Mouse (Mus musculus) MEL (cell line): Measurements from ENCODE around the gene Syne2. TPM values are rescaled to one million over a fixed set of nuclear protein-coding genes. Genes with fewer than 3 reads are reported as not detected.

Experiments used
- DNase-seq: peaks from one replicate; pipeline ENCODE4 v3.0.0; 2011; ENCODE audit warnings: low read depth, low spot score
- H3K27ac ChIP-seq: 2 replicates; pipeline ENCODE4 v1.5.1; 2012; ENCODE audit warnings: low read depth, mild to moderate bottlenecking, control low read depth, low read length, moderate library complexity; ENCODE audit not compliant: control insufficient read depth
- H3K27me3 ChIP-seq, 2 experiments: fragments of 150-350 bp in 1 of 2; sonication (generic) in 1 of 2; 2 replicates each; pipeline ENCODE4 v1.6.1; 2012; ENCODE audit warnings: low read length in 2 of 2, mild to moderate bottlenecking in 2 of 2, improper control_type of control experiment in 1 of 2, moderate library complexity in 1 of 2; ENCODE audit not compliant: insufficient read depth in 2 of 2, control insufficient read depth in 1 of 2
- H3K36me3 ChIP-seq, 2 experiments: 2 replicates each; pipeline ENCODE4 v1.6.1; 2012 to 2014; ENCODE audit warnings: low read length in 2 of 2, improper control_type of control experiment in 1 of 2, inconsistent platforms in 1 of 2, mild to moderate bottlenecking in 1 of 2; ENCODE audit not compliant: insufficient read depth in 2 of 2, control insufficient read depth in 1 of 2
- H3K4me1 ChIP-seq, 2 experiments: fragments of 150-350 bp in 1 of 2; sonication (generic) in 1 of 2; 2 replicates each; pipeline ENCODE4 v1.6.1; 2012; ENCODE audit warnings: low read length in 2 of 2, improper control_type of control experiment in 1 of 2, mild to moderate bottlenecking in 1 of 2; ENCODE audit not compliant: insufficient read depth in 2 of 2, control insufficient read depth in 1 of 2
- H3K4me3 ChIP-seq, 2 experiments: fragments of 150-350 bp in 1 of 2; sonication (generic) in 1 of 2; 2 replicates each; pipeline ENCODE4 v1.5.1; 2012; ENCODE audit warnings: low read depth in 2 of 2, low read length in 2 of 2, mild to moderate bottlenecking in 2 of 2, moderate library complexity in 2 of 2, control low read depth in 1 of 2, improper control_type of control experiment in 1 of 2; ENCODE audit not compliant: control insufficient read depth in 1 of 2, insufficient read depth in 1 of 2
- H3K79me2 ChIP-seq: 2 replicates; pipeline ENCODE4 v1.6.1; 2012; ENCODE audit warnings: mild to moderate bottlenecking, low read length, moderate library complexity; ENCODE audit not compliant: control insufficient read depth, poor library complexity, insufficient read depth
- H3K9ac ChIP-seq: 2 replicates; pipeline ENCODE4 v1.6.1; 2012; ENCODE audit warnings: low read depth, mild to moderate bottlenecking, control low read depth, low read length, moderate library complexity; ENCODE audit not compliant: control insufficient read depth, poor library complexity, severe bottlenecking
- H3K9me3 ChIP-seq: fragments of 150-350 bp; sonication (generic); replicated peaks from 2 replicates; pipeline ENCODE4 v1.6.1; 2012; ENCODE audit warnings: mild to moderate bottlenecking, low read length, improper control_type of control experiment, moderate library complexity; ENCODE audit not compliant: insufficient read depth
- BHLHE40 ChIP-seq: IDR thresholded peaks from 2 replicates; pipeline ENCODE4 v1.6.1; 2012; ENCODE audit warnings: low read depth, mild to moderate bottlenecking, inconsistent platforms, low read length, improper control_type of control experiment, borderline replicate concordance
- CHD2 ChIP-seq: IDR thresholded peaks from 2 replicates; pipeline ENCODE4 v1.6.1; 2011; ENCODE audit warnings: low read length, improper control_type of control experiment
- CTCF ChIP-seq, 3 experiments: IDR thresholded peaks in 2 of 3; conservative IDR thresholded peaks in 1 of 3; 2 replicates each; pipeline ENCODE4 v1.5.1; 2011 to 2012; ENCODE audit warnings: low read length in 3 of 3, low read depth in 2 of 3, mild to moderate bottlenecking in 2 of 3, improper control_type of control experiment in 1 of 3, inconsistent platforms in 1 of 3, mixed read lengths in 1 of 3, moderate library complexity in 1 of 3; ENCODE audit not compliant: control insufficient read depth in 1 of 3, insufficient read depth in 1 of 3, poor library complexity in 1 of 3, severe bottlenecking in 1 of 3
- ELF1 ChIP-seq: IDR thresholded peaks from 2 replicates; pipeline ENCODE4 v1.6.1; 2014; ENCODE audit warnings: low read depth, mild to moderate bottlenecking, inconsistent platforms, low read length, improper control_type of control experiment, moderate library complexity
- GABPA ChIP-seq: IDR thresholded peaks from 2 replicates; pipeline ENCODE4 v1.6.1; 2012; ENCODE audit warnings: low read depth, mild to moderate bottlenecking, inconsistent platforms, low read length, improper control_type of control experiment, moderate library complexity
- JUND ChIP-seq: IDR thresholded peaks from 2 replicates; pipeline ENCODE4 v1.6.1; 2011; ENCODE audit warnings: low read depth, mild to moderate bottlenecking, improper control_type of control experiment, low read length
- MAX ChIP-seq: IDR thresholded peaks from 2 replicates; pipeline ENCODE4 v1.6.1; 2011; ENCODE audit warnings: low read length, improper control_type of control experiment
- MEF2A ChIP-seq: IDR thresholded peaks from 2 replicates; pipeline ENCODE4 v1.6.1; 2014; ENCODE audit warnings: low read depth, mild to moderate bottlenecking, inconsistent platforms, low read length, improper control_type of control experiment; ENCODE audit not compliant: poor library complexity, insufficient replicate concordance, severe bottlenecking; ENCODE audit errors: extremely low read depth
- MYC ChIP-seq: IDR thresholded peaks from 2 replicates; pipeline ENCODE4 v1.6.1; 2011; ENCODE audit warnings: low read depth, mild to moderate bottlenecking, low read length, improper control_type of control experiment, moderate library complexity
- NELFE ChIP-seq: IDR thresholded peaks from 2 replicates; pipeline ENCODE4 v1.6.1; 2011; ENCODE audit warnings: low read depth, low read length, improper control_type of control experiment
- POLR2A ChIP-seq, 2 experiments: IDR thresholded peaks; 2 replicates each; pipeline ENCODE4 v1.6.1; 2011 to 2012; ENCODE audit warnings: low read length in 2 of 2, mild to moderate bottlenecking in 2 of 2, control low read depth in 1 of 2, improper control_type of control experiment in 1 of 2, low read depth in 1 of 2, moderate library complexity in 1 of 2; ENCODE audit not compliant: control insufficient read depth in 1 of 2, insufficient read depth in 1 of 2, poor library complexity in 1 of 2
- POLR2AphosphoS2 ChIP-seq: IDR thresholded peaks from 2 replicates; pipeline ENCODE4 v1.6.1; 2011; ENCODE audit warnings: low read length, improper control_type of control experiment
- POLR2AphosphoS5 ChIP-seq: IDR thresholded peaks from 2 replicates; pipeline ENCODE4 v1.6.1; 2012; ENCODE audit warnings: low read depth, borderline replicate concordance, mild to moderate bottlenecking, inconsistent platforms, low read length, moderate library complexity, mixed read lengths
- RCOR1 ChIP-seq: IDR thresholded peaks from 2 replicates; pipeline ENCODE4 v1.6.1; 2012; ENCODE audit warnings: low read depth, mild to moderate bottlenecking, inconsistent platforms, low read length, improper control_type of control experiment
- SMC3 ChIP-seq: IDR thresholded peaks from 2 replicates; pipeline ENCODE4 v1.6.1; 2011; ENCODE audit warnings: low read depth, low read length, improper control_type of control experiment
- TAL1 ChIP-seq: IDR thresholded peaks from 2 replicates; pipeline ENCODE4 v1.6.1; 2012; ENCODE audit warnings: mild to moderate bottlenecking, inconsistent platforms, low read length, moderate library complexity, mixed read lengths
- TBP ChIP-seq: IDR thresholded peaks from 2 replicates; pipeline ENCODE4 v1.8.0; 2011; ENCODE audit warnings: low read depth, low read length, improper control_type of control experiment
- UBTF ChIP-seq: IDR thresholded peaks from 2 replicates; pipeline ENCODE4 v1.6.1; 2012; ENCODE audit warnings: low read depth, mild to moderate bottlenecking, inconsistent platforms, low read length, improper control_type of control experiment, moderate library complexity, borderline replicate concordance; ENCODE audit not compliant: insufficient read depth
- USF2 ChIP-seq, 2 experiments: IDR thresholded peaks; 2 replicates each; pipeline ENCODE4 v1.6.1; 2011 to 2012; ENCODE audit warnings: improper control_type of control experiment in 2 of 2, low read length in 2 of 2, borderline replicate concordance in 1 of 2, inconsistent platforms in 1 of 2, low read depth in 1 of 2, mild to moderate bottlenecking in 1 of 2; ENCODE audit not compliant: insufficient read depth in 1 of 2
- ZC3H11A ChIP-seq: IDR thresholded peaks from 2 replicates; pipeline ENCODE4 v1.6.1; 2012; ENCODE audit warnings: low read depth, mild to moderate bottlenecking, inconsistent platforms, low read length, improper control_type of control experiment
- ZMIZ1 ChIP-seq: IDR thresholded peaks from 2 replicates; pipeline ENCODE4 v1.6.1; 2012; ENCODE audit warnings: low read depth, mild to moderate bottlenecking, inconsistent platforms, low read length, improper control_type of control experiment, moderate library complexity
- ZNF384 ChIP-seq: IDR thresholded peaks from 2 replicates; pipeline ENCODE4 v1.6.1; 2012; ENCODE audit warnings: low read depth, mild to moderate bottlenecking, inconsistent platforms, low read length, improper control_type of control experiment
- polyA plus RNA-seq, 2 experiments: library from polyadenylated mRNA; stranded (reverse) in 1 of 2; unstranded in 1 of 2; fragments of >175 nt in 1 of 2; fragments of >200 nt in 1 of 2; gene quantifications; 2 replicates each; pipeline versions ENCODE4 v1.2.1 to v1.2.4; 2012; ENCODE audit warnings: low replicate concordance in 2 of 2, low read depth in 1 of 2; ENCODE audit not compliant: insufficient read length in 2 of 2, insufficient read depth in 1 of 2, missing spikeins in 1 of 2
- total RNA-seq: library from RNA; depleted of rRNA; stranded (reverse); fragments of 300-350 nt; gene quantifications from 2 replicates; pipeline ENCODE4 v1.2.3, GENCODE M21; 2012

Syne2 gene
- total and polyA plus RNA-seq, 3 experiments = 0.06 to 0.15 TPM; not detected in 1

GRCm38 (mm10) chr12:76087025-76087424 lies 269.1 kb downstream of the Syne2 start:
- H3K4me1 ChIP-seq = no peaks in the 10 kb centered on the region
- DNase-seq = no peak
- no peak overlapping the region for H3K27ac ChIP-seq
- H3K36me3 ChIP-seq = no peaks in the 10 kb centered on the region
- H3K79me2 ChIP-seq = no peaks in the 10 kb centered on the region
- peaks cover 2% of the 10 kb centered on the region in 2 experiments; a peak in 3 of 4 replicates for H3K27me3 ChIP-seq
- no peaks in the 10 kb centered on the region for H3K9me3 ChIP-seq
- TF ChIP-seq TAL1 (no peak), MEF2A (no peak), GABPA (no peak), CTCF (IDR thresholded peaks at IDR 0.05 in 2 of 3, conservative IDR thresholded peaks at IDR 0.05 in 1 of 3; ENCODE audit: control insufficient read depth in 1 of 3, insufficient read depth in 1 of 3, low read depth in 2 of 3, low read length in 3 of 3, poor library complexity in 1 of 3, severe bottlenecking in 1 of 3) (no peak), JUND (no peak)
- no peak overlapping the region for H3K4me3 ChIP-seq
- no peak overlapping the region for H3K9ac ChIP-seq

- H3K79me2 ChIP-seq = no peaks in the 10 kb centered on the region
- no peaks in the 10 kb centered on the region for H3K9me3 ChIP-seq
- TF ChIP-seq ELF1 (no peak), RCOR1 (no peak), USF2 (IDR thresholded peaks at IDR 0.05; ENCODE audit: borderline replicate concordance in 1 of 2, insufficient read depth in 1 of 2, low read depth in 1 of 2, low read length in 2 of 2) (no peak), MYC (no peak), BHLHE40 (no peak), JUND (no peak), ZMIZ1 (no peak), TAL1 (no peak), ZC3H11A (no peak), CHD2 (no peak), MAX (no peak), ZNF384 (no peak), NELFE (no peak), POLR2AphosphoS5 (no peak), UBTF (no peak), POLR2AphosphoS2 (no peak), SMC3 (no peak), POLR2A (IDR thresholded peaks at IDR 0.05; ENCODE audit: control insufficient read depth in 1 of 2, insufficient read depth in 1 of 2, low read depth in 1 of 2, low read length in 2 of 2, poor library complexity in 1 of 2) (no peak), TBP (no peak)
- TF ChIP-seq, all 39 proteins: peak for 0
- Histone ChIP-seq H3K27me3 (peaks cover 2 to 4% of the 10 kb centered on the region in 2 experiments; a peak in 3 of 4 replicates), H3K9ac (no peak overlapping the region), H3K27ac (no peak overlapping the region), H3K4me1 (no peaks in the 10 kb centered on the region), H3K36me3 (no peaks in the 10 kb centered on the region), H3K4me3 (no peak overlapping the region)
- no peak for DNase-seq
These were observed 275.0 kb downstream of the Syne2 start for GRCm38 (mm10) chr12:76092789-76093466.
